Mouse (Mus musculus) limb, embryonic 11.5 days (tissue): ENCODE measurements at regions not wholly inside any gene's neighbourhood (a gene's known extent, or its start where the extent isn't known, plus 50 kb on each side); places are given as distances from the start of the nearest gene placed in this dataset.

ENCODE experiments used
- ATAC-seq: fragments of 200-750 bp; cut with Nextera tagmentation; 2 replicates; pipeline ENCODE4 v1.8.0; 2017; ENCODE audit warnings: low read depth; ENCODE audit not compliant: insufficient number of reproducible peaks, low FRiP score, low TSS enrichment
- DNase-seq: peaks from one replicate; pipeline ENCODE4 v3.0.0-alpha.2; 2015; ENCODE audit warnings: low spot score
- H3K27ac ChIP-seq: fragments of 300-500 bp; sonication (generic); replicated peaks from 2 replicates; pipeline ENCODE4 v1.5.1; 2014; ENCODE audit warnings: low read depth, mild to moderate bottlenecking, low read length
- H3K27me3 ChIP-seq: fragments of 300-500 bp; sonication (generic); 2 replicates; pipeline ENCODE4 v1.6.1; 2014; ENCODE audit warnings: mild to moderate bottlenecking, low read length, mixed read lengths; ENCODE audit not compliant: control insufficient read depth, insufficient read depth
- H3K36me3 ChIP-seq: fragments of 300-500 bp; sonication (generic); 2 replicates; pipeline ENCODE4 v1.6.1; 2014; ENCODE audit warnings: mild to moderate bottlenecking, low read length, moderate library complexity, mixed read lengths; ENCODE audit not compliant: control insufficient read depth, insufficient read depth
- H3K4me1 ChIP-seq: fragments of 300-500 bp; sonication (generic); 2 replicates; pipeline ENCODE4 v1.6.1; 2014; ENCODE audit warnings: low read length, mixed read lengths; ENCODE audit not compliant: control insufficient read depth, insufficient read depth
- H3K4me2 ChIP-seq: fragments of 300-500 bp; sonication (generic); 2 replicates; pipeline ENCODE4 v1.6.1; 2014; ENCODE audit warnings: low read depth, mild to moderate bottlenecking, moderate library complexity; ENCODE audit not compliant: severe bottlenecking
- H3K4me3 ChIP-seq: fragments of 300-500 bp; sonication (generic); 2 replicates; pipeline ENCODE4 v1.5.1; 2014; ENCODE audit warnings: low read depth, low read length
- H3K9ac ChIP-seq: fragments of 300-500 bp; sonication (generic); 2 replicates; pipeline ENCODE4 v1.6.1; 2014; ENCODE audit warnings: mild to moderate bottlenecking, low read length
- H3K9me3 ChIP-seq: fragments of 300-500 bp; sonication (generic); 2 replicates; pipeline ENCODE4 v1.6.1; 2016; ENCODE audit warnings: low read length; ENCODE audit not compliant: control insufficient read depth
- WGBS: fragments of 180-500 bp; shearing (Covaris S2); extraction: QIAGEN DNeasy Blood & Tissue Kit; methylation state at CpG from one replicate; pipeline ENCODE4 v1.1.7; 2014; 5-methylcytosine and 5-hydroxymethylcytosine counted together

DNA sequence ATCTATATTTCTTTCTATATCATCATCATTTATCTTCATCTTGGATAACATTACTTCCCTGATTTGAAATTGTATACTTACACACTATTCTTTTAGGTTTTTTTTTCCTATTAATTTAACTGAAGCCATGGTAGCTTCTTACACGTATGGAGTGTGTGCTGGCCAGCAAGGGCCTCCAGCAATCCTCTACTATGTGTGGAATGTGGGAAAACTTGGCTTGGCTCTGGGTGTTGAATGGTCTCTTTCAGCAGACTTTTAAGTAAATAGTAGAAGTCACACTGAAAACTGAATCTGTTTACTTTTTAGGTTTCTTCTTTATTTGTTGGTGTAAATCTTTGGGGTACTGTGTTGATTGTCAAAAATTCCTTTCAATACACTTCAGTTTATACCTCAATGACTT, 118.1 kb upstream of the 4933412E24Rik start:
- Histone ChIP-seq H3K9ac (no peak overlapping the region), H3K27ac (no peak overlapping the region), H3K4me1 (no peaks in the 10 kb centered on the region), H3K36me3 (no peaks in the 10 kb centered on the region), H3K4me2 (no peak overlapping the region), H3K4me3 (no peak overlapping the region), H3K9me3 (no peaks in the 10 kb centered on the region), H3K27me3 (no peaks in the 10 kb centered on the region)
- 52% methylated on average over 1 of the region's 1 CpGs for WGBS
- no peak for DNase-seq
- no peak for ATAC-seq

DNA sequence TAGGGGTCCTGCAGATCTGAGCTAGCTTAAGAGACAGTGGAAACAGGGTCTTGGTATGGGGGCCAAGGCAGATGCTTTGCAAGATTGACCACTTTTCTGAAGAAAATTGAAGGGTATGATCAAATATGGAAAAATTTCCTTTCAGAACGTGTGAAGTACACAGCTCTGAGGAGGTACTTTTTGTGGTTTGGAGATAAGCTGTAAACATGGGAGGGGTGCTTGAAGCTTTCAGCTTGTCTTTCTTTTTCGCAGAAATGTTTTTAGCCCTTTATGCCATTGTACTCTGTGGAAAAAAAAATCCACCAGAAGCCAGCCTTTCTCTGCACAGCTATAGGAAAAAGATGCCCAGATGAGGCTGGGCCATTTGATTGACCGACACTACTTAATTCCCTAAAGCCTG, 116.3 kb upstream of the 4933412E24Rik start:
- Histone ChIP-seq H3K4me2 (no peak overlapping the region), H3K9me3 (no peaks in the 10 kb centered on the region), H3K4me1 (no peaks in the 10 kb centered on the region), H3K27ac (no peak overlapping the region), H3K36me3 (no peaks in the 10 kb centered on the region), H3K27me3 (no peaks in the 10 kb centered on the region), H3K4me3 (no peak overlapping the region), H3K9ac (no peak overlapping the region)
- ATAC-seq: no peak
- 86% methylated on average over 3 of the region's 3 CpGs for WGBS
- DNase-seq: no peak

- Histone ChIP-seq H3K4me3 (no peak overlapping the region), H3K4me1 (no peaks in the 10 kb centered on the region), H3K27ac (no peak overlapping the region), H3K9me3 (no peaks in the 10 kb centered on the region), H3K9ac (no peak overlapping the region), H3K36me3 (no peaks in the 10 kb centered on the region), H3K4me2 (no peak overlapping the region), H3K27me3 (no peaks in the 10 kb centered on the region)
- ATAC-seq (no peak), DNase-seq (no peak)
- 78% methylated on average over 3 of the region's 3 CpGs for WGBS
Measured at GRCm38 (mm10) chr15:60124461-60124860, 108.0 kb upstream of the 4933412E24Rik start.

DNA sequence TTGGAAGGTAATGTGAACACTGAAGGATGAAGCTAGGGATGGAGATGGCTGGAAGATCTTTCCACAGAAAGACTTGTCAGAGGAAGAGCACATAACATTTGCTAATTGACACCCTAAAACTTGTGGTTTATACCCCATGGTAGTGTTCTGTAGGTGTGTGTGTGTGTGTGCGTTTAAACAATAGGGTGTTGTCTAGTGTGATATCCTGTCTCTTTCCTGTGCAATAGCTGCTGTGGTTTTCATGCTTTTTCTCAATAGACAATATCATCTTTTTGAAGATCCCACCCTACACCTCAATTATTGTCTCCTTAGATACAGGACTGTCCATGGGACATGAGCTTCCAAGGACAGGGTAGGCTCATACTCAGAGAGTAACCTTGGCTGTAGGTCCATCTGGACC, 103.5 kb upstream of the 4933412E24Rik start:
- Histone ChIP-seq H3K36me3 (no peaks in the 10 kb centered on the region), H3K9me3 (no peaks in the 10 kb centered on the region), H3K4me3 (no peak overlapping the region), H3K27me3 (no peaks in the 10 kb centered on the region), H3K4me1 (no peaks in the 10 kb centered on the region), H3K4me2 (no peak overlapping the region), H3K9ac (no peak overlapping the region), H3K27ac (no peak overlapping the region)
- ATAC-seq (no peak), DNase-seq (no peak)
- 92% methylated on average over 1 of the region's 1 CpGs for WGBS

GRCm38 (mm10) chr15:60111885-60112284, 95.5 kb upstream of the 4933412E24Rik start:
- Histone ChIP-seq H3K9me3 (no peaks in the 10 kb centered on the region), H3K27me3 (no peaks in the 10 kb centered on the region), H3K4me2 (no peak overlapping the region), H3K36me3 (no peaks in the 10 kb centered on the region), H3K4me1 (no peaks in the 10 kb centered on the region), H3K27ac (no peak overlapping the region), H3K4me3 (no peak overlapping the region), H3K9ac (no peak overlapping the region)
- WGBS: 89% methylated on average over 3 of the region's 3 CpGs
- DNase-seq: no peak
- ATAC-seq: no peak

DNA sequence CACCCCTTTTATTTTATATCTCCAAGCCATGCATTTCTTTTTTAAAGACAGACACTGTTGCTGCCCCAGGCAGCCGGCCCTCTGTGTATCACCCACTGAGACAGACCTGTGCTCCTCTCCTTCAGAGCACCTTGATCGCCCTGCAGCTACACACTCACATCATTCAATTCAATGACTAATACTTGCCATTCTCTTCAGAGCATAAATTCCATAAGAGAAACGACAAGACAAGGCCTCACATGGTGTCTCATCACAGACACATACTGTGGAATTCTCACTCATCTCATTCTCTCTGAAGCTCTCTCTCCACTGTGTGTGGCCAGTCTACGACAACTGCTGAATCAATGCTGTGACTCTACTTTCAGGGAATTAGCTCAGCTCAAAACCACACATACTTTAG, 94.6 kb upstream of the 4933412E24Rik start:
- Histone ChIP-seq H3K4me1 (no peaks in the 10 kb centered on the region), H3K27me3 (no peaks in the 10 kb centered on the region), H3K9ac (no peak overlapping the region), H3K27ac (no peak overlapping the region), H3K36me3 (no peaks in the 10 kb centered on the region), H3K9me3 (no peaks in the 10 kb centered on the region), H3K4me2 (no peak overlapping the region), H3K4me3 (no peak overlapping the region)
- no peak for DNase-seq
- ATAC-seq: no peak
- 87% methylated on average over 4 of the region's 4 CpGs for WGBS

DNA sequence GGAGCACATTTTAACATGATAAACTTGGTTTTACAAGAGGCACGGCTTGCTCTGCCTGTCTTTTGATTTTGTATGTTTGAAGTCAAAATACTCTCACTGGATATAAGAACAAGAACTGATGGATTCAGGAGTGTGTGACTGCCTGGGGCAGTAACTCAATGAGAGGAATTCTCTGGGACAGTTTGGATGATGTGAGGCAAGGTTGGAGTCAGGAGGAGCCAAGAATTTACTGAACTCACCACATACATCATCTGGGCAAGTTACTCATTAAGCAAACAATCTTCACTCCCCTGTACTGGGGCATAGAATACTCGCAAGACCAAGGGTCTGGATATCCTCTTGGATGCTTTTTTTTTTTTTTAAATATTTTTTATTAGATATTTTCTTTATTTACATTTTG, 87.7 kb upstream of the 4933412E24Rik start:
- Histone ChIP-seq H3K9ac (no peak overlapping the region), H3K36me3 (no peaks in the 10 kb centered on the region), H3K4me3 (no peak overlapping the region), H3K9me3 (no peaks in the 10 kb centered on the region), H3K27me3 (no peaks in the 10 kb centered on the region), H3K4me1 (no peaks in the 10 kb centered on the region), H3K4me2 (no peak overlapping the region), H3K27ac (no peak overlapping the region)
- ATAC-seq (no peak), DNase-seq (no peak)
- WGBS: 81% methylated on average over 2 of the region's 2 CpGs

DNA sequence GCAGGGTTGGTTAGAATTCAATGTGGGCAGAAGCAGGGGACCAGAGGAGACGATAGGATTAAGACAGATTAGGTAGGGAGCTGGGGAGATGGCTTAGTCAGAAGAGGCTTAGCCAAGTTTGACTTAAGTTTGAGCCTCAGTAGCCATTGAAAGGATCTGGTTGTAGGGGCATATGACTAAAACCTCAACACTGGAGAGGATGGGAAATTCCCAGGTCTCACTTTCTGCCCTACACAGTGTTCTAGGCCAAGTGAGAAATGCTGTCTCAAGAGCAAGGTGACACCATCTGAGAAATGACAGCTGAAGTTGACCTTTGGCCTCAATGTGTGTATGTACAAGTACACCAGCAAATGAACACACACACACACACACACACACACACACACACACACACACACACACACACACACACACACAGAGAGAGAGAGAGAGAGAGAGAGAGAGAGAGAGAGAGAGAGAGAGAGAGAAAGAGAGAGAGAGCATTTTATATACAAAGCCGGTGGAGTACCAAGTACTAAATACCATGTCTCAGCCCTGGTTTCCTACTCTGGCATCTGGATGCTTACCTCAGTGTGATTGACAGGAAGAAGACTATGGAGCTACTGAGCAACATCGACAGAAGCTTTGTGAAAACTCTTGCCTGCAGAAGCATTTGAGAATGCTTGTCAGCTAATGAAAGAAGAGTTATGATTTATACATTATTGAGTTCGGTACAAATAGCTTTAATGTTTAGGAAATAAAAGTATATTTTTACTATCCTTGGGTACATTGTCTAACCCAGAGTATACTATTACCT, 85.3 kb upstream of the 4933412E24Rik start:
- H3K9ac ChIP-seq: no peak overlapping the region

DNA sequence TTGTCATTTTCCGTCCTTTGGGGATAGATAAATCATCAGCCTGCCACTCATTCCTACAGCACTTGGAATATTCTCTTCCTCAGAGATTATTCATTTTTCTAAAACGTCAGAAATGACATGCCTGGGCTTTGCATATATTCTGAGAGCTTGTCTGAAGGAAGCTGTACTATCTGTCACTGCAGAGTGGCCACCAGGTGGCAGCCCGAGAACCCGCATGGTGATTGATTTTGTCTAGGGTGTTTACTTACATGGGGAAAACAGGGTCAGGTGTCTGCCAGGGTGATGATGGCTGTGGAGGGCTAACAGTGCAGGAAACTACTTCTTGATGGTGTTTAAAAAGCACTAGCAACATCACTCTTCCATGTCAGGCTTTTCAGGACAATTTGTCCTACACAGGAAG, 80.7 kb upstream of the 4933412E24Rik start:
- Histone ChIP-seq H3K27ac (no peak overlapping the region), H3K9ac (no peak overlapping the region), H3K4me2 (no peak overlapping the region), H3K36me3 (no peaks in the 10 kb centered on the region), H3K4me3 (no peak overlapping the region), H3K9me3 (no peaks in the 10 kb centered on the region), H3K4me1 (no peaks in the 10 kb centered on the region), H3K27me3 (no peaks in the 10 kb centered on the region)
- 19% methylated on average over 4 of the region's 4 CpGs for WGBS
- no peak for ATAC-seq
- DNase-seq: peak; percentile 78

More for the DNA sequence above, 85.3 kb upstream of the 4933412E24Rik start:
- Histone ChIP-seq H3K9me3 (no peaks in the 10 kb centered on the region), H3K27ac (no peak overlapping the region), H3K4me3 (no peak overlapping the region), H3K4me2 (no peak overlapping the region), H3K27me3 (no peaks in the 10 kb centered on the region), H3K36me3 (no peaks in the 10 kb centered on the region), H3K4me1 (no peaks in the 10 kb centered on the region)
- DNase-seq: no peak
- 79% methylated on average over 4 of the region's 4 CpGs for WGBS
- ATAC-seq: no peak
